Mouse (Mus musculus): ENCODE measurements around the gene Lmtk2.

- TF ChIP-seq EP300 (optimal IDR thresholded peaks at IDR 0.05) (no peak), CTCF (IDR thresholded peaks at IDR 0.05; ENCODE audit: low read depth) (no peak)
These were observed 16.0 kb upstream of the Lmtk2 start for GRCm38 (mm10) chr5:144084271-144084670.
